Mouse (Mus musculus): Measurements from ENCODE around the gene Impdh2. TPM values are rescaled to one million over a fixed set of nuclear protein-coding genes. Genes with fewer than 3 reads are reported as not detected.

Gene Impdh2
- total and polyA plus RNA-seq, 3 experiments = 405 to 485 (median 483) TPM

GRCm38 (mm10) chr9:108591462-108591861 is 31.4 kb downstream of the Impdh2 start:
- no peaks in the 10 kb centered on the region; the same call in 1 of the 2 replicates for H3K79me2 ChIP-seq (replicated peaks; ENCODE audit: control insufficient read depth, extremely low read depth, insufficient read depth, poor library complexity, severe bottlenecking)
- peaks cover 9 to 73% of the 10 kb centered on the region in 2 experiments for H3K36me3 ChIP-seq (replicated peaks in 1 of 2; ENCODE audit: control insufficient read depth in 1 of 2, insufficient read depth in 1 of 2, low read length in 1 of 2)
- no peak for DNase-seq (ENCODE audit: extremely low read depth)
- dilution Hi-C loops (cut with MboI; ENCODE audit: extremely low pct_ligation_motif_present, extremely low pct_unique_long_range_greater_than_20kb, low sequenced_read_pairs) = no loop called here
- TF ChIP-seq TBP (conservative IDR thresholded peaks at IDR 0.05; ENCODE audit: low read depth, low read length) (no peak), MEF2A (IDR thresholded peaks at IDR 0.05; ENCODE audit: borderline replicate concordance, low read depth, low read length) (no peak), ELF1 (IDR thresholded peaks at IDR 0.05; ENCODE audit: low read depth, low read length) (no peak), CHD1 (IDR thresholded peaks at IDR 0.05; ENCODE audit: low read depth, low read length) (no peak), POLR2AphosphoS2 (IDR thresholded peaks at IDR 0.05; ENCODE audit: low read depth, low read length) (no peak), JUN (IDR thresholded peaks at IDR 0.05; ENCODE audit: insufficient read depth, low read depth, low read length) (no peak), MAX (IDR thresholded peaks at IDR 0.05; ENCODE audit: low read length) (no peak), USF2 (conservative IDR thresholded peaks at IDR 0.05; ENCODE audit: low read depth, low read length) (no peak), NELFE (IDR thresholded peaks at IDR 0.05; ENCODE audit: low read depth, low read length) (no peak), TCF12 (IDR thresholded peaks at IDR 0.05; ENCODE audit: low read depth, low read length) (no peak), RAD21 (IDR thresholded peaks at IDR 0.05; ENCODE audit: low read depth, low read length) (no peak), NRF1 (IDR thresholded peaks at IDR 0.05; ENCODE audit: low read depth, low read length) (no peak), E2F4 (IDR thresholded peaks at IDR 0.05; ENCODE audit: insufficient replicate concordance, low read depth, low read length) (no peak)
- in situ Hi-C loops (cut with MboI; ENCODE audit: low pct_ligation_motif_present, low pct_unique_long_range_greater_than_20kb, low sequenced_read_pairs) = no loop called here
- no peak overlapping the region for H3K4me2 ChIP-seq (ENCODE audit: insufficient read depth, low read depth, poor library complexity, severe bottlenecking)
- H3K4me1 ChIP-seq (ENCODE audit: control insufficient read depth in 1 of 2, insufficient read depth in 2 of 2) = peaks cover 4 to 28% of the 10 kb centered on the region in 2 experiments
- no peaks in the 10 kb centered on the region for H3K27me3 ChIP-seq (replicated peaks)
- H3K9ac ChIP-seq (ENCODE audit: insufficient read depth, low read depth) = no peak overlapping the region
- no peaks in the 10 kb centered on the region for H3K9me3 ChIP-seq (replicated peaks; ENCODE audit: low read length)
- H3K27ac ChIP-seq (ENCODE audit: insufficient read depth, low read depth) = no peak overlapping the region
- H3K4me3 ChIP-seq (replicated peaks in 1 of 3; ENCODE audit: low read depth in 2 of 3, low read length in 2 of 3, poor library complexity in 1 of 3) = no peak overlapping the region

- in situ Hi-C loops (cut with MboI; ENCODE audit: low pct_ligation_motif_present, low pct_unique_long_range_greater_than_20kb, low sequenced_read_pairs) (no loop called here), dilution Hi-C loops (cut with MboI; ENCODE audit: extremely low pct_ligation_motif_present, extremely low pct_unique_long_range_greater_than_20kb, low sequenced_read_pairs) (no loop called here)
- H3K27ac ChIP-seq (ENCODE audit: insufficient read depth, low read depth) = no peak overlapping the region
- peaks cover 0 to 25% of the 10 kb centered on the region in 2 experiments; a peak in 2 of 4 replicates for H3K4me1 ChIP-seq (ENCODE audit: control insufficient read depth in 1 of 2, insufficient read depth in 2 of 2)
- no peaks in the 10 kb centered on the region for H3K27me3 ChIP-seq (replicated peaks)
- no peak for DNase-seq (ENCODE audit: extremely low read depth)
- no peak for TF ChIP-seq PAX5 (IDR thresholded peaks at IDR 0.05; ENCODE audit: low read length)
- TF ChIP-seq MXI1 (IDR thresholded peaks at IDR 0.05; ENCODE audit: low read depth, low read length) = no peak
- TF ChIP-seq SMC3 (IDR thresholded peaks at IDR 0.05; ENCODE audit: low read depth, low read length) = no peak
- no peak for TF ChIP-seq E2F4 (IDR thresholded peaks at IDR 0.05; ENCODE audit: insufficient replicate concordance, low read depth, low read length)
- no peak for TF ChIP-seq USF2 (conservative IDR thresholded peaks at IDR 0.05; ENCODE audit: low read depth, low read length)
- no peak for TF ChIP-seq MYC (IDR thresholded peaks at IDR 0.05; ENCODE audit: low read depth, low read length)
- TF ChIP-seq POLR2AphosphoS2 (IDR thresholded peaks at IDR 0.05; ENCODE audit: low read depth, low read length) = no peak
- no peak for TF ChIP-seq MAX (IDR thresholded peaks at IDR 0.05; ENCODE audit: low read length)
- TF ChIP-seq JUND (conservative IDR thresholded peaks at IDR 0.05; ENCODE audit: low read depth, low read length) = no peak
- TF ChIP-seq KAT2A (IDR thresholded peaks at IDR 0.05; ENCODE audit: insufficient replicate concordance, low read length) = no peak
- TF ChIP-seq CTCF (conservative IDR thresholded peaks at IDR 0.05 in 1 of 2, IDR thresholded peaks at IDR 0.05 in 1 of 2; ENCODE audit: low read depth in 2 of 2, low read length in 2 of 2) = no peak
- TF ChIP-seq MEF2A (IDR thresholded peaks at IDR 0.05; ENCODE audit: borderline replicate concordance, low read depth, low read length) = no peak
- no peaks in the 10 kb centered on the region for H3K79me2 ChIP-seq (replicated peaks; ENCODE audit: control insufficient read depth, extremely low read depth, insufficient read depth, poor library complexity, severe bottlenecking)
- no peaks in the 10 kb centered on the region for H3K9me3 ChIP-seq (replicated peaks; ENCODE audit: low read length)
- no peak overlapping the region for H3K9ac ChIP-seq (ENCODE audit: insufficient read depth, low read depth)
- no peak overlapping the region for H3K4me2 ChIP-seq (ENCODE audit: insufficient read depth, low read depth, poor library complexity, severe bottlenecking)
- H3K36me3 ChIP-seq (replicated peaks in 1 of 2; ENCODE audit: control insufficient read depth in 1 of 2, insufficient read depth in 1 of 2, low read length in 1 of 2) = peaks cover 4 to 45% of the 10 kb centered on the region in 2 experiments
- no peak overlapping the region for H3K4me3 ChIP-seq (replicated peaks in 1 of 3; ENCODE audit: low read depth in 2 of 3, low read length in 2 of 3, poor library complexity in 1 of 3)
Observed at GRCm38 (mm10) chr9:108594354-108594753, 34.3 kb downstream of the Impdh2 start.
